Mouse (Mus musculus) urinary bladder, adult 18-20 months (tissue): ENCODE results near the gene Zdhhc25.

Source experiments
- DNase-seq, 2 experiments: peaks; one replicate each; pipeline ENCODE4 v3.0.0; 2022; ENCODE audit warnings: low spot score in 2 of 2, mixed read lengths in 2 of 2

Gene Zdhhc25

GRCm38 (mm10) chr15:88600002-88600401 is at the start of gene Zdhhc25:
Gene Zdhhc25 (plus strand): TSS chr15:88600302.
- DNase-seq, result no peak

GRCm38 (mm10) chr15:88552852-88553251 is 47.2 kb upstream of the Zdhhc25 start:
- DNase-seq, result no peak

GRCm38 (mm10) chr15:88555476-88555875 is 44.6 kb upstream of the Zdhhc25 start:
- DNase-seq, result peak in 1 of 2 experiments; percentile 6

- no peak for DNase-seq
Measured at GRCm38 (mm10) chr15:88560637-88561036, 39.5 kb upstream of the Zdhhc25 start.

GRCm38 (mm10) chr15:88561058-88561730 is 38.9 kb upstream of the Zdhhc25 start:
- no peak for DNase-seq

GRCm38 (mm10) chr15:88565307-88565706 is 34.8 kb upstream of the Zdhhc25 start:
- DNase-seq, result no peak

- DNase-seq, result no peak
Measured at GRCm38 (mm10) chr15:88565806-88566205, 34.3 kb upstream of the Zdhhc25 start.

- DNase-seq, result no peak
Measured at GRCm38 (mm10) chr15:88570697-88571096, 29.4 kb upstream of the Zdhhc25 start.

- DNase-seq, result no peak
Measured at GRCm38 (mm10) chr15:88579461-88579860, 20.6 kb upstream of the Zdhhc25 start.

- DNase-seq, result no peak
Measured at GRCm38 (mm10) chr15:88602496-88602895, 2.4 kb downstream of the Zdhhc25 start.

- DNase-seq, result no peak
Measured at GRCm38 (mm10) chr15:88603091-88603732, 3.1 kb downstream of the Zdhhc25 start.

GRCm38 (mm10) chr15:88603733-88604119 is 3.6 kb downstream of the Zdhhc25 start:
- no peak for DNase-seq

GRCm38 (mm10) chr15:88604669-88605414 is 4.7 kb downstream of the Zdhhc25 start:
- no peak for DNase-seq

GRCm38 (mm10) chr15:88605415-88605785 is 5.3 kb downstream of the Zdhhc25 start:
- DNase-seq, result no peak

GRCm38 (mm10) chr15:88617125-88617524 is 17.0 kb downstream of the Zdhhc25 start:
- no peak for DNase-seq

GRCm38 (mm10) chr15:88618008-88618773 is 18.1 kb downstream of the Zdhhc25 start:
- no peak for DNase-seq

- DNase-seq, result no peak
Measured at GRCm38 (mm10) chr15:88620017-88620416, 19.9 kb downstream of the Zdhhc25 start.

- DNase-seq, result no peak
Measured at GRCm38 (mm10) chr15:88623891-88624290, 23.8 kb downstream of the Zdhhc25 start.

GRCm38 (mm10) chr15:88624874-88625277 is 24.8 kb downstream of the Zdhhc25 start:
- DNase-seq, result no peak

GRCm38 (mm10) chr15:88625303-88626066 is 25.4 kb downstream of the Zdhhc25 start:
- DNase-seq, result no peak

- no peak for DNase-seq
Measured at GRCm38 (mm10) chr15:88626886-88627488, 26.9 kb downstream of the Zdhhc25 start.
